Mouse (Mus musculus) embryonic facial prominence, embryonic 14.5 days (tissue): ENCODE data around the gene Pfkp. TPM values are rescaled to one million over a fixed set of nuclear protein-coding genes. Genes with fewer than 3 reads are reported as not detected.

Source experiments
- ATAC-seq: fragments of 200-750 bp; cut with Nextera tagmentation; 2 replicates; pipeline ENCODE4 v1.8.0; 2017; ENCODE audit warnings: low read depth, moderate number of reproducible peaks, moderate TSS enrichment
- DNase-seq: peaks from one replicate; pipeline ENCODE4 v3.0.0-alpha.2; 2015; ENCODE audit warnings: low spot score
- H3K27ac ChIP-seq: fragments of 300-500 bp; sonication (generic); replicated peaks from 2 replicates; pipeline ENCODE4 v1.5.1; 2014; ENCODE audit warnings: low read depth, mild to moderate bottlenecking, low read length, moderate library complexity
- H3K27me3 ChIP-seq: fragments of 300-500 bp; sonication (generic); replicated peaks from 2 replicates; pipeline ENCODE4 v1.6.1; 2014; ENCODE audit warnings: low read length; ENCODE audit not compliant: control insufficient read depth, insufficient read depth
- H3K36me3 ChIP-seq: fragments of 300-500 bp; sonication (generic); 2 replicates; pipeline ENCODE4 v1.6.1; 2014; ENCODE audit warnings: low read length, mixed read lengths; ENCODE audit not compliant: control insufficient read depth, insufficient read depth
- H3K4me1 ChIP-seq: fragments of 300-500 bp; sonication (generic); 2 replicates; pipeline ENCODE4 v1.6.1; 2014; ENCODE audit warnings: antibody characterized with exemption, low read length; ENCODE audit not compliant: control insufficient read depth, insufficient read depth
- H3K4me2 ChIP-seq: fragments of 300-500 bp; sonication (generic); 2 replicates; pipeline ENCODE4 v1.6.1; 2014; ENCODE audit warnings: low read depth, mild to moderate bottlenecking, low read length, moderate library complexity, mixed read lengths
- H3K4me3 ChIP-seq: fragments of 300-500 bp; sonication (generic); 2 replicates; pipeline ENCODE4 v1.5.1; 2014; ENCODE audit warnings: low read depth, mild to moderate bottlenecking, low read length
- H3K9ac ChIP-seq: fragments of 300-500 bp; sonication (generic); 2 replicates; pipeline ENCODE4 v1.6.1; 2014; ENCODE audit warnings: low read depth, mild to moderate bottlenecking, low read length, moderate library complexity, mixed read lengths
- H3K9me3 ChIP-seq: fragments of 300-500 bp; sonication (generic); 2 replicates; pipeline ENCODE4 v1.6.1; 2016; ENCODE audit warnings: low read length; ENCODE audit not compliant: control insufficient read depth
- WGBS: fragments of 180-500 bp; shearing (Covaris S2); extraction: QIAGEN DNeasy Blood & Tissue Kit; methylation state at CpG from one replicate; pipeline ENCODE4 v1.1.7; 2014; 5-methylcytosine and 5-hydroxymethylcytosine counted together
- polyA plus RNA-seq: library from polyadenylated mRNA; unstranded; fragments of >200 nt; fragmentation: Nextera tagmentation; extraction: Ambion mirVana; gene quantifications from 2 replicates; pipeline ENCODE4 v1.2.1, GENCODE M21; 2014

Pfkp gene
- polyA plus RNA-seq, 1 experiment from 2014 or later: 27.7 TPM

DNA sequence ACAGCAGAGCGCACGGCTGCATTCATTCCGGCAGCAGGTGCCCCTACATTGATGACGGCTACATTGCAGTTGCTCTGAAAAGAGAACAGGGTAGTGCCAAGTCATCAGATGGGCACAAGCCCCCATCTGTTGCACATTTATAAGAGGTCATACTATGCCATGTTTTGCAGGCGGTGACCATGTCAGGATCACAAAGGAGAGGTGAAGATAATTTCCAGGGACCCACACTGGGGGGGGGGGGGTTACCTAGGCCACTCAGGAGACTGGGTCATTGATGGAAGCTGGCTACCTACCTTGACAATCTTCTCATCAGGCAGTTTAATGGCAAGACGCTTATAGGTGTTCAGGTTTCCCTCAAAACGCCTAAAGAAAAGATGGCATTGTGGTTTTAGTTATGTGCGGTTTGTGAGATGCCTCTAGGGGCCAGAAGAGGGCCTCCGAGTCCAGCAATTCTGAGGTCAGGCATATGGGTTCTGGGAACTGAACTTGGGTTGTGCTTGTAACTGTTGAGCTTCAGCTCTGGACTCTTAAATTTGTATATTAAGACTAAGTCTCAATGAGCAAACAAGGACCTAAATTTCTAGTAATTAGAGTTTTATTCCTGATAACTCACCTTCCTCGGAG, 45.7 kb downstream of the Pfkp start:
- H3K27me3 ChIP-seq: no peaks in the 10 kb centered on the region
- no peaks in the 10 kb centered on the region for H3K4me1 ChIP-seq
- H3K36me3 ChIP-seq: no peaks in the 10 kb centered on the region
- DNase-seq (no peak), ATAC-seq (no peak)
- H3K27ac ChIP-seq: no peak overlapping the region
- no peak overlapping the region for H3K4me3 ChIP-seq
- H3K9ac ChIP-seq: no peak overlapping the region
- 72% methylated on average over 10 of the region's 10 CpGs for WGBS
- no peaks in the 10 kb centered on the region for H3K9me3 ChIP-seq
- H3K4me2 ChIP-seq: no peak overlapping the region

GRCm38 (mm10) chr13:6601676-6602075, 46.9 kb downstream of the Pfkp start:
- no peaks in the 10 kb centered on the region for H3K36me3 ChIP-seq
- H3K4me1 ChIP-seq: no peaks in the 10 kb centered on the region
- ATAC-seq: no peak
- H3K4me2 ChIP-seq: no peak overlapping the region
- no peaks in the 10 kb centered on the region for H3K27me3 ChIP-seq
- DNase-seq: no peak
- 72% methylated on average over 2 of the region's 2 CpGs for WGBS
- H3K9ac ChIP-seq: no peak overlapping the region
- H3K27ac ChIP-seq: no peak overlapping the region
- no peaks in the 10 kb centered on the region for H3K9me3 ChIP-seq
- no peak overlapping the region for H3K4me3 ChIP-seq

- WGBS: 76% methylated on average over 8 of the region's 8 CpGs
- no peaks in the 10 kb centered on the region for H3K36me3 ChIP-seq
- no peak overlapping the region for H3K4me3 ChIP-seq
- no peak for ATAC-seq
- H3K9me3 ChIP-seq: no peaks in the 10 kb centered on the region
- H3K27me3 ChIP-seq: no peaks in the 10 kb centered on the region
- H3K27ac ChIP-seq: no peak overlapping the region
- H3K4me1 ChIP-seq: no peaks in the 10 kb centered on the region
- H3K9ac ChIP-seq: no peak overlapping the region
- no peak overlapping the region for H3K4me2 ChIP-seq
- no peak for DNase-seq
Observed at GRCm38 (mm10) chr13:6600626-6601025, 48.0 kb downstream of the Pfkp start.

DNA sequence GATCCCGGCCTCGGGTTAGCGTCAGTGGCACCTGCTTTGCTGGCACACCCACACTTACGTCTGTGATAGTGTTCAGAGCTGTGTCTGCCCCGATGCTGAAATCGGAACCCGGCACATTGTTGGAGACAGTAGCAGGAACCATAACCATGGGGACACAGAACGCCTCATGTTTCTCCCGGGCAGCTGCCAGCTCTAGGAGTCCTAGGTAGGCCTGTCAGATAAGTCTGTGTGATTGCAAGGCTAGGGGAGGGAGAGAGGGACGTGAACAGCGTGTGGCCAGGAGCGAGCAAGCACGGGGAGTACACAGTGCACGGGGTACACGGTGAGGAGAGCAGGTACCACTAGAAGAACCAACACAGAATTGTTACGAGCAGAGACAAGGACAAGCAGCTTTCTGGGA, 50.8 kb downstream of the Pfkp start:
- ATAC-seq (peak; percentile 30; the same call in 1 of the 2 replicates), DNase-seq (no peak)
- no peaks in the 10 kb centered on the region for H3K9me3 ChIP-seq
- H3K4me2 ChIP-seq: no peak overlapping the region
- H3K27ac ChIP-seq: no peak overlapping the region
- no peak overlapping the region for H3K9ac ChIP-seq
- H3K36me3 ChIP-seq: no peaks in the 10 kb centered on the region
- 87% methylated on average over 16 of the region's 16 CpGs for WGBS
- no peaks in the 10 kb centered on the region for H3K27me3 ChIP-seq
- H3K4me1 ChIP-seq: no peaks in the 10 kb centered on the region
- H3K4me3 ChIP-seq: no peak overlapping the region

GRCm38 (mm10) chr13:6595403-6595802, 53.2 kb downstream of the Pfkp start:
- Histone ChIP-seq H3K36me3 (no peaks in the 10 kb centered on the region), H3K4me1 (no peaks in the 10 kb centered on the region), H3K4me2 (no peak overlapping the region), H3K9me3 (no peaks in the 10 kb centered on the region), H3K27ac (no peak overlapping the region), H3K4me3 (no peak overlapping the region), H3K9ac (no peak overlapping the region), H3K27me3 (no peaks in the 10 kb centered on the region)
- 87% methylated on average over 4 of the region's 4 CpGs for WGBS
- no peak for DNase-seq
- ATAC-seq: no peak

- 41% methylated on average over 3 of the region's 3 CpGs for WGBS
- Histone ChIP-seq H3K4me3 (no peak overlapping the region), H3K27ac (no peak overlapping the region), H3K4me1 (no peaks in the 10 kb centered on the region), H3K4me2 (no peak overlapping the region), H3K36me3 (no peaks in the 10 kb centered on the region), H3K9me3 (no peaks in the 10 kb centered on the region), H3K27me3 (no peaks in the 10 kb centered on the region), H3K9ac (no peak overlapping the region)
- ATAC-seq (no peak), DNase-seq (no peak)
Observed at GRCm38 (mm10) chr13:6590846-6591245, 57.7 kb downstream of the Pfkp start.

GRCm38 (mm10) chr13:6586009-6586408, 62.6 kb downstream of the Pfkp start:
- no peak overlapping the region for H3K27ac ChIP-seq
- ATAC-seq (no peak), DNase-seq (no peak)
- WGBS: 75% methylated on average over 9 of the region's 9 CpGs
- no peaks in the 10 kb centered on the region for H3K27me3 ChIP-seq
- H3K9ac ChIP-seq: no peak overlapping the region
- H3K9me3 ChIP-seq: no peaks in the 10 kb centered on the region
- no peak overlapping the region for H3K4me3 ChIP-seq
- peaks cover 9% of the 10 kb centered on the region for H3K36me3 ChIP-seq
- H3K4me2 ChIP-seq: no peak overlapping the region
- no peaks in the 10 kb centered on the region for H3K4me1 ChIP-seq

- no peaks in the 10 kb centered on the region for H3K27me3 ChIP-seq
- H3K4me3 ChIP-seq: no peak overlapping the region
- ATAC-seq: no peak; the same call in 1 of the 2 replicates
- H3K4me1 ChIP-seq: no peaks in the 10 kb centered on the region
- 64% methylated on average over 4 of the region's 4 CpGs for WGBS
- no peaks in the 10 kb centered on the region for H3K9me3 ChIP-seq
- peak; percentile 9 for DNase-seq
- H3K9ac ChIP-seq: no peak overlapping the region
- H3K36me3 ChIP-seq: peaks cover 26% of the 10 kb centered on the region
- H3K4me2 ChIP-seq: no peak overlapping the region
- no peak overlapping the region for H3K27ac ChIP-seq
Observed at GRCm38 (mm10) chr13:6583499-6584125, 65.0 kb downstream of the Pfkp start.

- WGBS: 96% methylated on average over 6 of the region's 6 CpGs
- no peaks in the 10 kb centered on the region for H3K4me1 ChIP-seq
- H3K9me3 ChIP-seq: no peaks in the 10 kb centered on the region
- no peak overlapping the region for H3K4me3 ChIP-seq
- H3K9ac ChIP-seq: no peak overlapping the region
- H3K27me3 ChIP-seq: no peaks in the 10 kb centered on the region
- H3K4me2 ChIP-seq: no peak overlapping the region
- H3K27ac ChIP-seq: no peak overlapping the region
- no peak for ATAC-seq
- peaks cover 90% of the 10 kb centered on the region for H3K36me3 ChIP-seq
- DNase-seq: no peak
Observed at GRCm38 (mm10) chr13:6575920-6576509, 72.6 kb downstream of the Pfkp start.
